Mouse (Mus musculus): ENCODE results near the gene Slc22a17. TPM values are rescaled to one million over a fixed set of nuclear protein-coding genes. Genes with fewer than 3 reads are reported as not detected.

Gene Slc22a17
- polyA plus RNA-seq (2012; fragmentation: generic; extraction: Trizol): under 1 TPM; 0.01 to 0.37 TPM

GRCm38 (mm10) chr14:54912886-54913285, at the start of gene Slc22a17:
Slc22a17 (minus strand) TSS chr14:54913132.

GRCm38 (mm10) chr14:54935904-54936830, 23.2 kb upstream of the Slc22a17 start, which contains the start of gene Cmtm5:
Cmtm5 (plus strand) TSS chr14:54936261.

DNA sequence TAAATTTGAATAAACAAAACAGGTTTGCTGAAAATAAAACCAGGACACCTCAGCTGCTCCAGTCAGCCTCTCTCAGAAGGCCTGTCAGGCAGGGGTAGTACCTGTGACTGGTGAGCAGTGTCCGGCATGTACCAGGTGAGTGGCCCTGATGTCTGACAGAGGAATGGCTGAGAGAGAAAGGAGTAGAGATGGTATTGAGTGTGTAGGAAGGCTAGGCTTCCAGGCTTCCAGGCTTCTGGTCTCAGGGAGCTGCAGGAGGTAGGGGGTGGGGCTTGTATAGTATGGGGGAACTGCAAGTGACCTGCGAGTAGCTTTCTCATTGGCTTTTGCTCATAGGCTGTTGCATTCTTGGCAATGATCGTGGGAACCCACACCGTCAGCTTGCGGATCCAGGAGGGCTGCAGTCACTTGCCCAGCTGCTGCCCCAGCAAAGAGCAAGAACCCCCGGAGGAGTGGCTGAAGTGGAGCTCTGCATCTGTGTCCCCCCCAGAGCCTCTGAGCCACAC, 19.8 kb upstream of the Slc22a17 start, which contains the start of gene Il25:
Gene Il25 (plus strand): TSS at position 51 of the 506 bp plus-strand sequence.

DNA sequence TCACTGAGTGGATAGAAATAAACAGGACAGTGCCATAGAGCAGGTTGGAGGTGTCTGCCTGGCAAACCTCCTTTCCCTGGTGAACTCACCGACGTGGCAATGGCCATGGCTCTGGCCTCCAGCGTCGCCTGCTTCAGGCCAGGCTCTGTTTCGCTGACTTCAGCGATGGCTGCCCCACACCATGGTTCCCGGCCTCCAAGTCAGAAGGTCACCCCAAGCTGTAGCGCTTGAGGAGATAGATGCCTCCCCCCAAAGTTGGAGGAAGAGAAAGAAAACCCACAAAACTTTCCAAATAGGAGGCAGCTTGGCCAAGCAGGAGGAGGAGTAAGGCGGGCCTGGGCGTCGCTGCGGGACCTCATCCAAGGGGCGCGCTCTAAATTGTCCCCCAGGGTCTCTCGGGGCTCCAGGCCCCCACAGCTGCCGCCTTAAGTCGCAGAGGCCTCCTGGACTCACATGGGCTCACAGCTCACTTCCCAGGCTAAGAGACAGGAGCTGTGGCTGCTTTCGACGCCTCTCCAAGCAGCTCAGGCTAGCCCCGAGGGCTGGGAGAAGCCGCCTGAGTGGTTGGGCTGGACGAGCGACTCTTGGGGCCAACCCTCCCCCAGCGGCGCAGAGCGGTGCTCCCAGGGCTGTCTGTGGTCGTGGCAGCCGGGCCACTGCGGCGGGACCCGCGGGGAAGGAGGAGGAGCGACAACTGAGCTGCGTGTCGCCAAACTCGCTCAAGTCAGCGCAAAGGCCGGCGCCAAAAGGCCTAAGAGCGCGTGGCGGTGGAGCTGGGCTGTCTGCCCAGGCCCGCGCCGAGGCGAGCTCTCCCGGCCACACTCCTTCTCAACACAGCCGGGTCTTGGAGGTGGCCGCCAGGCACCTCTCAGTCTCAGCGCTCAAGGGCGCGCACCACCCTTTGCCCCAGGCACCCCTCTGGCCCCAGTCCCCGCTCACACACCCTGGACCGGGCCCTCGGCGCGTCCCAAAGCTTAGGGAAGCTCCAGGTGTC, 12.7 kb upstream of the Slc22a17 start, which contains the start of gene Efs:
Gene Efs (minus strand): TSS at position 778 of the 994 bp plus-strand sequence.

DNA sequence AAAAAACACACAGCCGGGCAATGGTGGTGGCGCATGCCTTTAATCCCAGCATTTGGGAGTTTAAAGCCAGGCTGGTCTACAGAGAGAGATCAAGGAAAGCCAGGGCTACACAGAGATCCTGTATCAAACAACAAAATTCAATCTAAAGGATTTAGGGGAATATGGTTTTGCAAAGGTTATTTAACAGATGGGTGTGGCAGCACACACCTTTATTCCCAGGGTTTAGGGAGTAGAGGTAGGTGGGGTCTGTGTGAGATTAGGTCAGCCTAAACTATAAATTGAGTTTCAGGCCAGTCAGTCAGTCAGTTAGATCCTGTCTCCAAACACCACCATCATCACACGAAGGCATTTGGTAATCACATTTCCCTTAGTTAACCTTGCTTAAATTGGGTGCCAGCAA, 20.7 kb downstream of the Slc22a17 start, which contains the start of gene Pabpn1:
Gene Pabpn1 (plus strand): TSS at position 301 of the 400 bp plus-strand sequence.

GRCm38 (mm10) chr14:54883154-54884021, 29.5 kb downstream of the Slc22a17 start, which contains the start of the genes Bcl2l2 and Gm20521:
Bcl2l2 (plus strand) TSS chr14:54883377.
Gm20521 (plus strand) TSS chr14:54883441.

DNA sequence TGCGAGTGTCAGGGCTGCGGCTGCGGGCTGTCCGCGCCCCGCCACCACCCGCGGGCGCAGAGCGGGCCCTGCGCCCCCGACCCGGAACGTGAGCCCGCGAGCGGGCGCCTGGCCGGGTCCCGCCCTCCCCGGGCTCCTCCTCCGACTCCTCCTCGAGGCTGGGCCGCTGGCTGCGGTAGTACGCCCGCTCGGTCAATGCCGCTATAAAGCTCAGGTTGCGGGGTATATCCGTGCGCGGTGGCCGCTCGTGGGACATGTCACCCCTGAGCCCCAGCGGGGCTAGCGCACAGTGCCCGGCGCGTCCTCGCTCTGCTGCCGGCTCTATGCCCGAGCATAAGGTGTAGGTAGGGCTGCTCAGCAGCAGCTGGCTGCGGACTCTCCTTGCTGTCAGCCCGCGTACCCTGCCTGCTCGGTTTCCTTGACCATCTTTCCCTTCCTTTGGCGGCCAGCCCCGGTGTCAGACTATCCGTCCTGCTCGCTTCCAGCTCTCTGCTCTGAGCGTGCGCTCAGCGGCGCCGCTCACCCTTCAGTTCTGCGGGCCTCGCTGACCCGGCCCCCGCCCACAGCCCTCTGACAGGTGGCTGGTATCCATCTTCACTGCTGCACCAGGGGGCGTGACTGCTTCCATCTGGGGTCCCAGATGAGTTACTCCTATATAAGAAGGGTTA, 35.8 kb downstream of the Slc22a17 start, which contains the start of gene Ppp1r3e:
Gene Ppp1r3e (minus strand): TSS at position 503 of the 668 bp plus-strand sequence.

GRCm38 (mm10) chr14:54870861-54871260, 42.1 kb downstream of the Slc22a17 start, which contains the start of gene Homez:
Homez (minus strand) TSS chr14:54870961.

Other genes with a start within 250 kb of the Slc22a17 start
- gene 1700123O20Rik, start 226.9 kb downstream of the Slc22a17 start, polyA plus RNA-seq (2012; fragmentation: generic; extraction: Trizol): 10 to 100 TPM in 1 of 2 experiments, 1 to 10 TPM in 1; 7.4 to 30.1 TPM
- 10 to 100 TPM; 31.4 to 94.4 TPM for gene Acin1, start 226.2 kb downstream of the Slc22a17 start, polyA plus RNA-seq (2012; fragmentation: generic; extraction: Trizol)
- under 1 TPM in 1 of 2 experiments, not detected in 1; 0.06 TPM for gene Gm29776, start 214.3 kb downstream of the Slc22a17 start, polyA plus RNA-seq (2012; fragmentation: generic; extraction: Trizol)
- not detected for gene Cebpe, start 201.0 kb downstream of the Slc22a17 start, polyA plus RNA-seq (2012; fragmentation: generic; extraction: Trizol)
- under 1 TPM in 1 of 2 experiments, not detected in 1; 0.01 TPM for gene Slc7a8, start 131.2 kb downstream of the Slc22a17 start, polyA plus RNA-seq (2012; fragmentation: generic; extraction: Trizol)
- not detected for gene Rnf212b, start 99.0 kb downstream of the Slc22a17 start, polyA plus RNA-seq (2012; fragmentation: generic; extraction: Trizol)
- 1 to 10 TPM in 1 of 2 experiments, under 1 TPM in 1; 0.33 to 2.6 TPM for gene Homez, start 42.2 kb downstream of the Slc22a17 start, polyA plus RNA-seq (2012; fragmentation: generic; extraction: Trizol)
- under 1 TPM; 0.53 to 0.73 TPM for gene Ppp1r3e, start 35.6 kb downstream of the Slc22a17 start, polyA plus RNA-seq (2012; fragmentation: generic; extraction: Trizol)
- gene Bcl2l2, start 29.8 kb downstream of the Slc22a17 start, polyA plus RNA-seq (2012; fragmentation: generic; extraction: Trizol): 10 to 100 TPM in 1 of 2 experiments, 1 to 10 TPM in 1; 2.4 to 13.8 TPM
- 1 to 10 TPM in 1 of 2 experiments, under 1 TPM in 1; 0.08 to 1.2 TPM for gene Gm20521, start 29.7 kb downstream of the Slc22a17 start, polyA plus RNA-seq (2012; fragmentation: generic; extraction: Trizol)
- gene Pabpn1, start 20.6 kb downstream of the Slc22a17 start, polyA plus RNA-seq (2012; fragmentation: generic; extraction: Trizol): 100 to 1,000 TPM in 1 of 2 experiments, 10 to 100 TPM in 1; 99.1 to 108 TPM
- under 1 TPM in 1 of 2 experiments, not detected in 1; 0.05 TPM for gene Efs, start 13.0 kb upstream of the Slc22a17 start, polyA plus RNA-seq (2012; fragmentation: generic; extraction: Trizol)
- gene Il25, start 19.6 kb upstream of the Slc22a17 start, polyA plus RNA-seq (2012; fragmentation: generic; extraction: Trizol): not detected
- gene Cmtm5, start 23.1 kb upstream of the Slc22a17 start, polyA plus RNA-seq (2012; fragmentation: generic; extraction: Trizol): not detected
- gene Myh6, start 53.8 kb upstream of the Slc22a17 start, polyA plus RNA-seq (2012; fragmentation: generic; extraction: Trizol): not detected
- not detected for gene Gm17428, start 63.8 kb upstream of the Slc22a17 start, polyA plus RNA-seq (2012; fragmentation: generic; extraction: Trizol)
- under 1 TPM; 0.05 to 0.07 TPM for gene Myh7, start 81.5 kb upstream of the Slc22a17 start, polyA plus RNA-seq (2012; fragmentation: generic; extraction: Trizol)
- 10 to 100 TPM; 11.8 to 40.7 TPM for gene Ngdn, start 102.3 kb upstream of the Slc22a17 start, polyA plus RNA-seq (2012; fragmentation: generic; extraction: Trizol)
- gene Zfhx2, start 179.2 kb upstream of the Slc22a17 start, polyA plus RNA-seq (2012; fragmentation: generic; extraction: Trizol): under 1 TPM; 0.08 to 0.59 TPM
- 10 to 100 TPM in 1 of 2 experiments, 1 to 10 TPM in 1; 3.1 to 11.9 TPM for gene Thtpa, start 181.7 kb upstream of the Slc22a17 start, polyA plus RNA-seq (2012; fragmentation: generic; extraction: Trizol)
- gene Ap1g2, start 193.5 kb upstream of the Slc22a17 start, polyA plus RNA-seq (2012; fragmentation: generic; extraction: Trizol): 1 to 10 TPM; 4.9 to 6.1 TPM
- under 1 TPM in 1 of 2 experiments, not detected in 1; 0.01 TPM for gene Jph4, start 203.8 kb upstream of the Slc22a17 start, polyA plus RNA-seq (2012; fragmentation: generic; extraction: Trizol)

All from C3H10T1/2 (cell line).